Mouse (Mus musculus) ES-E14 (cell line): ENCODE measurements around the gene Cald1.

Experiments
- CHD2 ChIP-seq: IDR thresholded peaks from 2 replicates; pipeline ENCODE4 v1.6.1; 2014; ENCODE audit warnings: mild to moderate bottlenecking, low read depth, low read length, inconsistent platforms
- HCFC1 ChIP-seq: IDR thresholded peaks from 2 replicates; pipeline ENCODE4 v1.6.1; 2012; ENCODE audit warnings: low read length, inconsistent platforms, borderline replicate concordance; ENCODE audit not compliant: insufficient read depth
- MAFK ChIP-seq: IDR thresholded peaks from 2 replicates; pipeline ENCODE4 v1.6.1; 2014; ENCODE audit warnings: mild to moderate bottlenecking, low read depth, low read length, inconsistent platforms; ENCODE audit not compliant: insufficient read depth
- ZC3H11A ChIP-seq: IDR thresholded peaks from 2 replicates; pipeline ENCODE4 v1.6.1; 2012; ENCODE audit warnings: low read depth, mild to moderate bottlenecking, inconsistent platforms, low read length, borderline replicate concordance
- ZNF384 ChIP-seq: IDR thresholded peaks from 2 replicates; pipeline ENCODE4 v1.6.1; 2012; ENCODE audit warnings: low read depth, low read length, inconsistent platforms

GRCm38 (mm10) chr6:34729449-34730151 lies 131.3 kb downstream of the Cald1 start:
- no peak for TF ChIP-seq CHD2
- no peak for TF ChIP-seq ZNF384
- no peak for TF ChIP-seq MAFK
- no peak for TF ChIP-seq HCFC1
- TF ChIP-seq ZC3H11A = no peak
